Comparison of ENCODE assay signal across 13 mouse cellular contexts in genomic region chr12:16646780-16647409, GRCm38 (mm10). TPM values are rescaled to one million over a fixed set of nuclear protein-coding genes. Genes with fewer than 3 reads are reported as not detected.
"Had no signal": no experiment of that assay in that cellular context is flagged by ENCODE, and none has a peak within 500 bp of the region (broad histone marks: within the 10 kb centered on the region; RNA-seq: fewer than 3 reads in every experiment).

No protein-coding gene starts in this region.

- H3K9ac ChIP-seq: limb, embryonic 13.5 days; liver, embryonic 14.5 days; midbrain, embryonic 12.5 days had no signal

- H3K4me3 ChIP-seq: limb, embryonic 13.5 days; midbrain, embryonic 12.5 days had no signal

- H3K9me3 ChIP-seq: limb, embryonic 13.5 days; midbrain, embryonic 12.5 days had no signal

- DNase-seq: left cerebral cortex, postnatal 4 days; lung, adult 18-20 months; right cerebral cortex, postnatal 14 days; thymus, postnatal 4 days had no signal

- H3K4me2 ChIP-seq: limb, embryonic 13.5 days; midbrain, embryonic 12.5 days had no signal

- ATAC-seq: midbrain, embryonic 16.5 days had no signal

- H3K27ac ChIP-seq: limb, embryonic 13.5 days; liver, embryonic 14.5 days; midbrain, embryonic 12.5 days had no signal

- H3K36me3 ChIP-seq: limb, embryonic 13.5 days; midbrain, embryonic 12.5 days had no signal

RNA-seq across cellular contexts. Expression of gene Ntsr2, which starts 6.3 kb away (rescaled TPM):
- total RNA-seq: liver, adult 2 months; megakaryocyte-erythroid progenitor cell, adult 5-6 weeks had no signal
- polyA plus RNA-seq: limb, embryonic 13.5 days; liver, adult 2 months; liver, embryonic 14.5 days; midbrain, embryonic 12.5 days; small intestine, adult 2 months; stomach, embryonic 16.5 days; thymus, postnatal 0 days had no signal
